Mouse (Mus musculus) activated CD4-positive, CD25-positive, alpha-beta regulatory T cell, adult 9 weeks (primary cell): ENCODE measurements around the gene Fam222b. TPM values are rescaled to one million over a fixed set of nuclear protein-coding genes. Genes with fewer than 3 reads are reported as not detected.

Source experiments
- polyA plus RNA-seq: library from polyadenylated mRNA; unstranded; fragments of 100-300 nt; shearing (Covaris generic); gene quantifications from one replicate; pipeline ENCODE4 v1.2.1, GENCODE M21; 2017

The Fam222b gene
- 22.6 TPM for polyA plus RNA-seq

GRCm38 (mm10) chr11:78094504-78095143 is at the start of gene Fam222b:
TSS of gene Fam222b (plus strand) at chr11:78094660.

DNA sequence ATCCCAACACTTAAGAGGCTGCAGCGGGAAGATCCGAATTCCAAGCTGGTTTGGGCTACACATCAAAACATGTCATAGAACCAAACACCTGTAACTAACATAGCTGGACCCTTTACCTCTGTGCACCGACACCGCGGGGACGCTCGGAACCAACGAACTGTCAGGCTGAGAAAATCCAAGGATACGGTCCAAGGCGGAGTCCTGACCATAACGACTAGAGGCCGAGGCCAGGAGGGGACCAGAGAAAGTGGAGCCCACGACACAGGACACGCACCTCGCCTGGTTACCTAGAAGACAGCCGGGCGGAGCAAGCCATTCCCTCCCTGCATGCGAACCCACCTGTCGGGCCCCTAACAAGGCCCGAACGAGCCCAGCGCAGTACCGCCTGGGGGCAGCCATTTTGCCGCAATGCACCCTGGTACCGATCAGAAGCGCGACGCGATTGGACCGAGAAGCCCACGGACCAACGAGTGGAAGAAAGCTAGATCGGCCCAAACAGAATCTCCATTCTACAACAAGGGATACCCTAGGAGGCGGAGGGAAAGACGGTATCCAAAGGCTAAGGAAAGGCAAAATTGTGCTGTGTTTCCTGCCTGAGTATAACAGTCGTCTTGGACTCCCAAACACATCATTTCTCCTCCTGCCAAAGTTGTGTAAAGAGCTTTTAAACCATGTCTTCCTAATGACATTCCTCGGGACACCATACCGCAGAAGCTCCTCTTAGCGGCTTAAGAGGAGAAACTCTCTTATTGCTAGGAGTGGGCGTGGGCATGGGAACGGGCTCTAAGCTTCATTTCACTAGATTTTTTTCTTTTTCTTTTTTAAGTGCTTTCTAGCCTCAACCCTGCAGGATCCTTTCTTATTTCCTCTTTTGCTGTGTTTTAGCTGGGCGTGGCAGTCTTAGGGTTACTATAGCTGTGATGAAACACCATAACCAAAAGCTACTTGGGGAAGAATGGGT is 14.2 kb upstream of the Fam222b start, which contains the start of gene Eral1:
Eral1 (minus strand) TSS at position 423 of the 961 bp plus-strand sequence.

GRCm38 (mm10) chr11:78164924-78165760 is 70.7 kb downstream of the Fam222b start, which contains the start of gene Traf4:
TSS of gene Traf4 (minus strand) at chr11:78165589.

GRCm38 (mm10) chr11:78176402-78176862 is 82.0 kb downstream of the Fam222b start, which contains the start of the genes Nek8 and Tlcd1:
TSS of gene Nek8 (minus strand) at chr11:78176675.
TSS of gene Tlcd1 (plus strand) at chr11:78176711.

GRCm38 (mm10) chr11:78182961-78183844 is 88.7 kb downstream of the Fam222b start, which contains the start of gene Rpl23a:
TSS of gene Rpl23a (minus strand) at chr11:78183584.

GRCm38 (mm10) chr11:78188331-78189233 is 94.1 kb downstream of the Fam222b start, which contains the start of gene Rab34:
TSS of gene Rab34 (plus strand) at chr11:78188430.

DNA sequence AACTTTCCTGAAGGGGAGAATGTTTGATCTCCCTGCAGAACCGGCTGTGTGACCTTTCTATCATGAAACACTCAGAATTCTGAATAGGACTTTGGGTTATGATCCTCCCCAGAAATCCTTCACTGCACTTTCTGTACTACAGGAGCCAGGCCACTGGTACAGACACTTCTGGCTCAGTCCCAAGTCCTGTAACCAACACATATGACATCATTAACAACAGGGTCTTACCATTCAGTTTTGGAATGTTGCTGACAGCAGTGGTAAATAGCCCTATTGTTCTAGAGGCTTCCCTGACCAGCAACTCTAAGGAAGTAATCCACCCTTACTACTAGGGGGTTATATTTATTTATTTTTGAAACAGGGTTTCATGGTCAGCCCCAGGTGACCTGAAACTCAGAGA is 98.7 kb downstream of the Fam222b start, which contains the start of gene Proca1:
Proca1 (plus strand) TSS at position 280 of the 400 bp plus-strand sequence.

Other genes with a start within 250 kb of the Fam222b start
- 1.2 TPM for gene Pipox, start 200.6 kb upstream of the Fam222b start, polyA plus RNA-seq
- not detected for gene Sez6, start 163.9 kb upstream of the Fam222b start, polyA plus RNA-seq
- gene Phf12, start 111.9 kb upstream of the Fam222b start, polyA plus RNA-seq, result 24.3 TPM
- 1.8 TPM for gene Dhrs13, start 62.4 kb upstream of the Fam222b start, polyA plus RNA-seq
- gene Flot2, start 56.7 kb upstream of the Fam222b start, polyA plus RNA-seq, result 22.8 TPM
- 37.6 TPM for gene Eral1, start 14.3 kb upstream of the Fam222b start, polyA plus RNA-seq
- 4.9 TPM for gene Traf4, start 70.9 kb downstream of the Fam222b start, polyA plus RNA-seq
- gene Nek8, start 82.0 kb downstream of the Fam222b start, polyA plus RNA-seq, result 14.1 TPM
- gene Tlcd1, start 82.1 kb downstream of the Fam222b start, polyA plus RNA-seq, result 3.6 TPM
- 1,683 TPM for gene Rpl23a, start 88.9 kb downstream of the Fam222b start, polyA plus RNA-seq
- gene Rab34, start 93.8 kb downstream of the Fam222b start, polyA plus RNA-seq, result not detected
- gene Proca1, start 98.7 kb downstream of the Fam222b start, polyA plus RNA-seq, result 0.67 TPM
- gene Sdf2, start 151.1 kb downstream of the Fam222b start, polyA plus RNA-seq, result 112 TPM
- gene Supt6, start 151.3 kb downstream of the Fam222b start, polyA plus RNA-seq, result 52.5 TPM
- 91.8 TPM for gene 2610507B11Rik, start 167.1 kb downstream of the Fam222b start, polyA plus RNA-seq
- gene BC030499, start 196.2 kb downstream of the Fam222b start, polyA plus RNA-seq, result 0.61 TPM
- gene Spag5, start 206.9 kb downstream of the Fam222b start, polyA plus RNA-seq, result 3.5 TPM
- 15.5 TPM for gene Aldoc, start 228.3 kb downstream of the Fam222b start, polyA plus RNA-seq
- 132 TPM for gene Pigs, start 233.8 kb downstream of the Fam222b start, polyA plus RNA-seq
- gene Unc119, start 248.8 kb downstream of the Fam222b start, polyA plus RNA-seq, result 30.6 TPM